Mouse (Mus musculus) hindbrain, postnatal 0 days (tissue): Measurements from ENCODE around the gene Lsm7. TPM values are rescaled to one million over a fixed set of nuclear protein-coding genes. Genes with fewer than 3 reads are reported as not detected.

ENCODE experiments used
- ATAC-seq: fragments of 200-750 bp; cut with Nextera tagmentation; 2 replicates; pipeline ENCODE4 v1.8.0; 2017; ENCODE audit warnings: mild to moderate bottlenecking, moderate TSS enrichment, moderate library complexity
- DNase-seq: peaks from one replicate; pipeline ENCODE4 v3.0.0-alpha.2; 2015; ENCODE audit warnings: low spot score
- H3K27ac ChIP-seq: fragments of 300-500 bp; sonication (generic); 2 replicates; pipeline ENCODE4 v1.5.1; 2014; ENCODE audit warnings: mild to moderate bottlenecking
- H3K27me3 ChIP-seq: fragments of 300-500 bp; sonication (generic); 2 replicates; pipeline ENCODE4 v1.6.1; 2014; ENCODE audit warnings: low read length, mixed read lengths; ENCODE audit not compliant: insufficient read depth
- H3K36me3 ChIP-seq: fragments of 300-500 bp; sonication (generic); 2 replicates; pipeline ENCODE4 v1.6.1; 2014; ENCODE audit warnings: low read length, mixed read lengths; ENCODE audit not compliant: insufficient read depth
- H3K4me1 ChIP-seq: fragments of 300-500 bp; sonication (generic); 2 replicates; pipeline ENCODE4 v1.6.1; 2014; ENCODE audit warnings: antibody characterized with exemption, low read length, mixed read lengths; ENCODE audit not compliant: insufficient read depth
- H3K4me2 ChIP-seq: fragments of 300-500 bp; sonication (generic); 2 replicates; pipeline ENCODE4 v1.6.1; 2014; ENCODE audit warnings: low read depth, mild to moderate bottlenecking, low read length, moderate library complexity, mixed read lengths
- H3K4me3 ChIP-seq: fragments of 300-500 bp; sonication (generic); 2 replicates; pipeline ENCODE4 v1.5.1; 2014; ENCODE audit warnings: low read length
- H3K9ac ChIP-seq: fragments of 300-500 bp; sonication (generic); replicated peaks from 2 replicates; pipeline ENCODE4 v1.6.1; 2014; ENCODE audit warnings: mild to moderate bottlenecking, low read length, moderate library complexity, mixed read lengths
- H3K9me3 ChIP-seq: fragments of 300-500 bp; sonication (generic); 2 replicates; pipeline ENCODE4 v1.6.1; 2016; ENCODE audit warnings: low read length, mixed read lengths
- CTCF ChIP-seq: IDR thresholded peaks from 2 replicates; pipeline ENCODE4 v1.5.1; 2016; ENCODE audit warnings: antibody characterized with exemption, control low read depth, low read depth
- WGBS: fragments of 180-500 bp; shearing (Covaris S2); extraction: QIAGEN DNeasy Blood & Tissue Kit; methylation state at CpG from one replicate; pipeline ENCODE4 v1.1.7; 2014; 5-methylcytosine and 5-hydroxymethylcytosine counted together
- polyA plus RNA-seq: library from polyadenylated mRNA; unstranded; fragments of >200 nt; fragmentation: Nextera tagmentation; extraction: Ambion mirVana; gene quantifications from 2 replicates; pipeline ENCODE4 v1.2.1, GENCODE M21; 2015
- total RNA-seq: library from RNA; depleted of rRNA; stranded (reverse); fragments of >200 nt; gene quantifications from 2 replicates; pipeline ENCODE4 v1.2.3, GENCODE M21; 2014

Gene Lsm7
- total and polyA plus RNA-seq, 2 experiments from 2014 or later: 189 to 279 TPM

DNA sequence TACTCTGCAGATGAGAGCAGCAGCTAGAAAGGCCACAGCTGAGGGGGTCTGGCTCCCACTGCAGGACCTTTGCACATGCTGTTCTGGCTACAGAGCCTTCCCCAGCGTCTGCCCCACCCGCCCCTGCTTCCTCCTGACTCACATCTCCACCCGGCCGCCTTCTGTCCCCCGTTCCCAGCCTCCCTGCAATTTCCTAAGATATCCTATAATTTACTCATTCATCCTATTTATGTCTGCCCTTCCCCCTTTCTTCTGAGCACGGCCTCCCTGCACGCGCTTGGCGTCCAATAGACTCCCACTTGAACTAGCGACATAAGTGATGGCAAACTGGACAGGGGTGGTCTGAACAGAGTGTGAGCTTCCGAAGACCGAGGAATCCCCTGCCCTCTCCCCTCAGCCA, 9.3 kb downstream of the Lsm7 start:
- Histone ChIP-seq H3K4me2 (no peak overlapping the region), H3K9me3 (no peaks in the 10 kb centered on the region), H3K4me3 (no peak overlapping the region), H3K36me3 (no peaks in the 10 kb centered on the region), H3K9ac (no peak overlapping the region), H3K27ac (no peak overlapping the region), H3K4me1 (no peaks in the 10 kb centered on the region; the same call in 1 of the 2 replicates), H3K27me3 (no peaks in the 10 kb centered on the region)
- DNase-seq (no peak), ATAC-seq (no peak)
- TF ChIP-seq CTCF: no peak
- WGBS: 77% methylated on average over 12 of the region's 12 CpGs

DNA sequence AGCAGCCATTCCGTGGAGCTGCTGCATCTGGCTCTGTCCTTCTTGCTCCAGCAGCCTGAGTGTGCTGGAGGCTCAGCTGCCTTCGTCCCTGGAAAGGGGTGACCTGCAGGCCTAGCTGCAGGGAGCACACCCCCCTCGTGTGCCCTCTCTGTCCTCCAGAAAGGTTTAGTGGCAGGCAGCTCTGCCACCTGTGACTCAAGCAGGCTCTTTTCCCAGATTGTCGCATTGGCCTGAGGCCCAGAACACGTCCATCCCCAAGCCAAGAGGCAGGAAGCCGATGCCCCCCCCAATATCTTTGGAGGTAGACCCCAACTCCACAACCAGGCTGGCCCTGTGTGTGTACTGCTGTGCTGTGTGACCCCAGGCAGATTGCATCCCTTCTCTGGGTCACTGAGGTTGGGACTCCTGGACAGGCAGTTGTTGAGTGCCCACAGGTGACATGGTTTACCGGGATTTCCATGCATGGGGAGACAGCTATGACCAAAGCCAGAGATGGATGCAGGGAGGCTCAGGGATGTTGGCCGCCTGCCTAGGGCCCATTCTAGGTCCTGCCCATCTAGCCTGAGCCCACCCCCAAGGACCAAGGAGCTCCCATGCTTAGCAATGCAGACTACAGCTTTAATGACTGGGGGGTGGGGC, 9.8 kb downstream of the Lsm7 start:
- DNase-seq (no peak), ATAC-seq (no peak)
- Histone ChIP-seq H3K4me2 (no peak overlapping the region), H3K27ac (no peak overlapping the region), H3K36me3 (no peaks in the 10 kb centered on the region), H3K9me3 (no peaks in the 10 kb centered on the region), H3K9ac (no peak overlapping the region), H3K4me1 (no peaks in the 10 kb centered on the region; the same call in 1 of the 2 replicates), H3K27me3 (no peaks in the 10 kb centered on the region), H3K4me3 (no peak overlapping the region)
- 48% methylated on average over 8 of the region's 8 CpGs for WGBS
- no peak for TF ChIP-seq CTCF

DNA sequence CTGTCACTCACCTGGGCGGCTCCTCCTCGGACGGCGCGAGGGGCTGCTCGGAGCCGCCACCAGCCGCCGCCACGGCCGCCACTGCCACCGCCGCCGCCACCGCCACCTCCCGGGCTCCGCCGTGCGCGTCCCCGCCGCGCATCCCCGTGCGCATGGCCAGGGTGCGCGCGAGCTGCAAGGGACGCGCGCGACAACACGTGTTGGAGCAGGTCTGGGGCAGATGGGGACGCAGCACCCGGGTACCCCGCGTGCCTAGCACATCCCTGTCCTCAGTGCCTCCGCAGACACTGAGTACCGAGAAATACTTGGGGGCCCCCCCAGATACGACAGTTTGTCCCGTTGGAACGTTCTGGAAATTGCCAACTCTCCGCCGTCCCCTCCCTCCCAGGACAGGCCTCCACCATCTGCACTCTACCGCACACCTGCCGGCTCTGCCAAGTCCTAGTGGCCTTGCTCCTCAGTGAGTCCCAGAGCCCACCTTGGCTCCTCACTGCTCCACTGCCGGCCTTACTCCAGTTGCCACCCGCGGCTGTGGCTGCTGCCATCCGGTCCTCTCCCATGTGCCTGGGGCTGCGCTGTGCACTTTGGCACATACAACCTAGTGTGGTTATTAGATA, 11.0 kb downstream of the Lsm7 start, which contains the start of gene Lingo3:
TSS of gene Lingo3 (minus strand) at position 109 of the 617 bp plus-strand sequence.
- Histone ChIP-seq H3K4me1 (no peaks in the 10 kb centered on the region; the same call in 1 of the 2 replicates), H3K27me3 (no peaks in the 10 kb centered on the region), H3K36me3 (no peaks in the 10 kb centered on the region), H3K9ac (peak within 1 kb of the TSS; percentile 75), H3K4me3 (peak within 1 kb of the TSS; percentile 57), H3K9me3 (no peaks in the 10 kb centered on the region), H3K4me2 (peak within 1 kb of the TSS; percentile 78), H3K27ac (peak within 1 kb of the TSS; percentile 45; the same call in 1 of the 2 replicates)
- WGBS: 3% methylated on average over 47 of the region's 51 CpGs
- TF ChIP-seq CTCF: no peak
- peak; percentile 69 for ATAC-seq
- peak; percentile 83 for DNase-seq

DNA sequence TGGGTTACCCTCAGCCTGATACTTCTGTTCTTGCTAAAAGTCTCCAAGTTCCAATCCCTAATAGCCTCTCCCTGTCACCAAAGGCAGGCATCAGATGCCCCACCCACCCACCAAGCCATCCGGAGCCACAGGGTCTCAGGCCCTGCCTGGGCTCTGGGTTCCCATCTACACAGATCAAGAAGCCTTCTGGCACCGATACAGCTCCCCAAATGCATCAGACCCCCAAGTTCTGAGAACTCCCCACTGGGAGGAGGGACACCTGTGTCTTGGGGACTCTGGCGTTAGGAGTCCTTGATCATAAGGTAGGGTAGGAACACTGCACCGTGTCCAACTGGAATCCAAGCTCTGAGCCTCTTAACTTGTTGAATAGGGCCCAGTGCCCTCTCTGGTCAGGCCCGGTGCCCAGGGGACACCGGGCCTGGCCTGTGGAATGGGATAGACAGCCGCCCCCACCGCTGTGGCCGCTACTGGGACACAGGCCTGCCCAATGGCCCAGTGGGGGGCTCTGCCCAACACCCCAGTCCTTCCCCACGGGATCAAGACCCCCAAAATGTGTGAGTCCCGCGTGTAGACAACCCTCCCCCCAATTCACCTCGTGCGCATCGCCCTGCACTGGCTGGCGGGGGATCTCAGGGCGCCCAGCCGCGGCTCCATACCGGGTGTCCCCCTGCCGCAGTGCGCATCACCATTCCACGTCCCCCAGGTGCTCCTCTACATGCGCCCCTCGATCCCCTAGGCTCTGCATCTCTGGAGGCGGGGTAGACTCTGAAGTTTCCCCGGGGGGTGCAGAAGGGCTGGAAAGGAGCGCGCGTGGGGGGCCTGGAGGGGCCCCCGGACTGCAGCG, 11.7 kb downstream of the Lsm7 start:
- WGBS: 9% methylated on average over 32 of the region's 32 CpGs
- DNase-seq: no peak

DNA sequence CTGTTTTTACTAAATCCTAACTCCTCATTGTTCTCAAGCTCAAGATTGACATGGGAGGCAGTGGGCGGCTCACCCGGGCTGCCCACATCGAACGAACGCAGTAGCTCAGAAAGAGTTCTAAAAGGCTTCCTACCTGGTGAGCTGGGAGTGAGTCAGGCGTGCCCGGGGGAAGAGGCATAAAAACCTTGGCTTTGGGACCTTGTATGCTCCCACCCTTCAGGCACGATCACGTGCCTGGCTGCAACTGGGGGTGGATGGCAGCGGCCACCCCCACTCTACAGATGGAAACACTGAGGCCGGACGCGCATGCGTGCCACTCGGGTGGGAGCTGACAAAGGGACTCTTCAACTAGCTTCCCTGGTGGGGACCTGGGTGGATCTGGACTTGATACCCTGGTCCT, 12.7 kb downstream of the Lsm7 start:
- H3K4me2 ChIP-seq: peak overlapping the region; percentile 78
- DNase-seq: no peak
- TF ChIP-seq CTCF: no peak
- no peaks in the 10 kb centered on the region for H3K27me3 ChIP-seq
- H3K9me3 ChIP-seq: no peaks in the 10 kb centered on the region
- no peak overlapping the region for H3K9ac ChIP-seq
- no peaks in the 10 kb centered on the region; the same call in 1 of the 2 replicates for H3K4me1 ChIP-seq
- no peak for ATAC-seq
- H3K27ac ChIP-seq: no peak overlapping the region
- H3K36me3 ChIP-seq: no peaks in the 10 kb centered on the region
- H3K4me3 ChIP-seq: no peak overlapping the region
- 80% methylated on average over 15 of the region's 15 CpGs for WGBS

More for the DNA sequence above, 11.7 kb downstream of the Lsm7 start:
- Histone ChIP-seq H3K9me3 (no peaks in the 10 kb centered on the region), H3K36me3 (no peaks in the 10 kb centered on the region), H3K4me2 (peak overlapping the region; percentile 78), H3K27ac (peak overlapping the region; percentile 45; the same call in 1 of the 2 replicates), H3K27me3 (no peaks in the 10 kb centered on the region), H3K4me1 (no peaks in the 10 kb centered on the region; the same call in 1 of the 2 replicates), H3K9ac (peak overlapping the region; percentile 75), H3K4me3 (peak overlapping the region; percentile 57)
- no peak for TF ChIP-seq CTCF
- ATAC-seq: peak; percentile 34

DNA sequence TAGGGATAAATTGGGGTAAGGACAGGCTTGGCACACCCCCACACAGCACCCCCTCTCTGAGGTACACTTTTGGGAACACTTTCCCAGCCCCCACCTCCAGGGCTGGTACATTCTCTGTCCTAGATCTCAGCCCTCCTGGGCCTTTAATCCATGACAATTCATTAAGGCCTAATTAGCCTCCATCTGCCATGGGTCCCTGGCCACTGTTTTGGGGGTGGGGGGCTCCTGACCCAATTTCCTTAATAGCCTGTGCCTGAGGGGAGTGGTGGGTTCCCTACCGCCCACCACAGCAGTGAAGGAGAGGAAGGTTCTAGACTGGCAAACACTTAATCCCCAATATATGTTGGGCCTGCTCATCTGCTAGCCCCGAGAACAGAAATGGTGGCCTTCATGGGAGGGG, 13.3 kb downstream of the Lsm7 start:
- Histone ChIP-seq H3K9ac (no peak overlapping the region), H3K27me3 (no peaks in the 10 kb centered on the region), H3K27ac (no peak overlapping the region), H3K9me3 (no peaks in the 10 kb centered on the region), H3K4me1 (no peaks in the 10 kb centered on the region; the same call in 1 of the 2 replicates), H3K4me3 (no peak overlapping the region), H3K4me2 (no peak overlapping the region), H3K36me3 (no peaks in the 10 kb centered on the region)
- TF ChIP-seq CTCF: no peak
- DNase-seq (peak; percentile 28), ATAC-seq (no peak)
- WGBS: 73% methylated on average over 2 of the region's 2 CpGs
